Mouse (Mus musculus) cortical plate, adult 2 months (tissue): ENCODE measurements around the gene Fpgs.

Experiments used
- CTCF ChIP-seq: fragments of 200-500 bp; IDR thresholded peaks from 2 replicates; pipeline ENCODE4 v1.5.1; 2011; ENCODE audit warnings: mild to moderate bottlenecking, control low read depth, low read length; ENCODE audit not compliant: insufficient read depth; ENCODE audit errors: extremely low read depth
- POLR2A ChIP-seq: fragments of 200-500 bp; IDR thresholded peaks from 2 replicates; pipeline ENCODE4 v1.6.1; 2011; ENCODE audit warnings: mild to moderate bottlenecking, low read length, control low read depth; ENCODE audit not compliant: insufficient read depth; ENCODE audit errors: extremely low read depth

GRCm38 (mm10) chr2:32752181-32752580 is 48.2 kb upstream of the Fpgs start:
- TF ChIP-seq CTCF, result no peak
- TF ChIP-seq POLR2A, result no peak
